Mouse (Mus musculus): ENCODE measurements around the gene 1700025G04Rik.

DNA sequence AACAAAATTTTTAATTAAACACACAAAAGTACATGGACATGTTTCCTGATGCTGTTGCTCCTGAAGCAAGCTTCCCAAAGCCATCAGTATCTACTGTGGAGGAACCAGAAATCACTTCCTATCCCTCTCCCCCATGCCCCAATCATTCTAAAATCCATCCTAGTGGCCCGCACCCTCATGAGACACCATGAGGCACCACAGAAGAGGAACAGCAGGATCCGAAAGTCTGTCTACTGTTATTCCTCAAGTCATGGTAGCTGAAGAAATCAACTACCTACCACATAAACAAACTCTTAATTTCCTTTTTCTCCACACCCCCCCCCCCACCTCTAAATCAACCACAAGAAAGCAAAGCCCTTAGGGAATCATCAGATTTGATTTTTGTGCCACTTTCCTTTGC is 46.5 kb downstream of the 1700025G04Rik start:
- TF ChIP-seq CTCF (IDR thresholded peaks at IDR 0.05; ENCODE audit: insufficient read depth, low read length), result no peak
- TF ChIP-seq POLR2A (IDR thresholded peaks at IDR 0.05; ENCODE audit: borderline replicate concordance, extremely low read depth, low read depth, low read length), result no peak
